Mouse (Mus musculus): Measurements from ENCODE around the gene Mettl7a2.
"Not testable (repeated sequence)": the region's sequence is repeated elsewhere in the genome, so short reads cannot be mapped to it uniquely, and the experiment has no call there.

The Mettl7a2 gene

DNA sequence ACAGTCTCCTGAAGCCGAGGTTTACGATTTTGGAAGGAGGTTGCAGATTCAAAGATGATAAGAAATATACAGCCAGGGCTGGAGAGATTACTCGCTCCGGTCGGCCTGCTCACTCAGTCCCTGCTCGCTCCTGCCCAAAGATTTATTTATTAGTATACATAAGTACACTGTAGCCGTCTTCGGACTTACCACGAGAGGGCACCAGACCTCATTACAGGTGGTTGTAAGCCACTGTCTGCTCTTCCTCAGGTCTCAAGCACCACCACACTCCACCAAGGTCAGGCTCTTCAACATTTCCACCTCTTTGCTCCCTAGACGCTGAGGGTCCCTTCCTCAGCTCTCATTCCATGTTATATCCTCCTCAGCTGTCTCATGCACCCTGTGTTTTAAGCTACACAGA, 15.2 kb upstream of the Mettl7a2 start:
- peak in 1 of 2 experiments; percentile 56 for DNase-seq (ENCODE audit: low spot score in 2 of 2)

DNA sequence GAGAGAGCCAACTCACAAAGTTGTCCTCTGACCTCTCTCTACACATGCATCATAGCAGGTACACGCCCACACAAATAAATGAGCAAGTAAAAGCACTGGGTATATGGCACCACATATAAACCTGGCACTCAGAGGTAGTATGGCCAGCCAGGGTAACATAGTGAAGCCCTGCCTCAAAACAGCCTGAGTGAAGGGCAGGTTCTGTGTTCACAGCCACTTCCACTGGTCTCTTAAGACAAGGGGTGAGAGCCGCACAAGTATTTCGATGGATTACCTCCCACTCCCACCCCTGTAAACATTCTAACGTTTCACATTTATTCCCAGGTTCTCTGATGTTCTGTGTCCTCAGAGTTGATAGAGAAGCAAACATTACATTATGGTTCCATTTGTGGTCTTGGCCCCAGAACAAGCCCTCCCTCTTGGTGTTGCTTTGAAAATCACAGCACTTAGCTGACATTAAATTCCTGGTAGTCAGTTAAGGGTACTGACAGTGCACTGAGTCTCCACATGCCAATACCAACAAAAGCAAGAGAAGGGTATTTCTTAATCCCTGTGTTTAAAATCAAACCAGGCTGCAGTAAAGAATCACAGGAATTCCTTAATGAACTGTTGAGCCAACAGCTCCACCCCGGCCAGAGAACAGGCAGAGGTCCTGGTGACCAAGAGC, 11.6 kb upstream of the Mettl7a2 start:
- DNase-seq (ENCODE audit: low spot score in 2 of 2), result not testable (repeated sequence)

DNA sequence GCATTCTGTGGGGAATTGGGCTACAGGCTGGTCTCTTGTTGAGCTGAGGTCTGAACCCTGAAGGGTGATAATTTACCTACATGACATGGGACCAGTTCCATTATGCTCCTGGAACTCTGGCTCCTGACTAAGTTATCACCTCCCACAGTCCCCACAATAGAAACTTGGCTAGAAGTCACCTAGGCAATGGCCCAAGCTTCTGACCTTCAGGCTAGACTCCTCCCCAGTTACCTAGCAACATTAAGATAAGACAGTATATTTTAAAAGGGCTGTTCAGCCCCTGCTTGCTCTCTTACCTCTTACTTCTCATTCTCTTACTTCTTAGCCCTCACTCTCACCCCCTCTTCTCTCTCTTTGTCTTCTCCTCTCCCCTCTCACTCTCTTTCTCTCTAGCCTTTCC, 7.5 kb upstream of the Mettl7a2 start:
- DNase-seq (ENCODE audit: low spot score in 2 of 2), result no peak

DNA sequence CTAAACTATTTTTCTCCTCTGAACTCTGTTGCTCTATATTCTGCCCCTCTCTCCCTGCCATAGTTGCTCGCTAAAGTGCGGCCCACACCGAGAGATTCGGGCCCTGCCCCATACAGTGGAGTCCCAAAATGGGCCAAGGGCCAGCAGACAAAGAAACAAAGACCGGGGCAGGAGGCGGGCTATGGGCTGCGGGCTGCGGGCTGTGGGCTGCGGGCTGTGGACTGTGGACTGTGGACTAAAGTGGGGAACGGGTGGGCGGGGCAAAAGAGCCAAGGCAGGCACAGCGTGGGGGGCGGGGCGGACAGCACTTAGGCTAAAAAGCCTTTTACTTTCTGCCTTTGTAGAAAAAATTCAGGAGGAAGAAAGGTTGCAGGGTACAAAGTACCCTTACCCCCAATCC, 6.2 kb upstream of the Mettl7a2 start:
- DNase-seq (ENCODE audit: low spot score in 2 of 2), result no peak

DNA sequence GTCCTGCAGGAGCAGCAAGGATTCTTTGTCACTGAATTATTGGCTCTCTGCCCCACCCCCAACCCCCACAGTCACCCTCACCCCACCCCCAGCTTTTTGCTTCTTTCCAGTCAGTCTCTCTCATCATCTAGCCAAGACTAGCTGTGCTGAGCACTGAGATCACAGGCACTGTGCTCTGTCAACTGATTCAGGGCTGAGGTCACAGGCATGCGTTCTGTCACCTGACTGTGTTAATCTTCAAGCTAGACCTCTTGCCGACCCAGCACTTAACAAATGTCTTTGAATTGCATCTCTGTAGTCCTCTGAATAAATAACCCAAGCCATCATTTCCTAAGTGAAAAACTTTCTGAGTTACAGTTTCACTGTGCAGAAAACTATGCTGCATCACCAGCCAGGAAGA, 3.5 kb upstream of the Mettl7a2 start:
- no peak for DNase-seq (ENCODE audit: low spot score in 2 of 2)

DNA sequence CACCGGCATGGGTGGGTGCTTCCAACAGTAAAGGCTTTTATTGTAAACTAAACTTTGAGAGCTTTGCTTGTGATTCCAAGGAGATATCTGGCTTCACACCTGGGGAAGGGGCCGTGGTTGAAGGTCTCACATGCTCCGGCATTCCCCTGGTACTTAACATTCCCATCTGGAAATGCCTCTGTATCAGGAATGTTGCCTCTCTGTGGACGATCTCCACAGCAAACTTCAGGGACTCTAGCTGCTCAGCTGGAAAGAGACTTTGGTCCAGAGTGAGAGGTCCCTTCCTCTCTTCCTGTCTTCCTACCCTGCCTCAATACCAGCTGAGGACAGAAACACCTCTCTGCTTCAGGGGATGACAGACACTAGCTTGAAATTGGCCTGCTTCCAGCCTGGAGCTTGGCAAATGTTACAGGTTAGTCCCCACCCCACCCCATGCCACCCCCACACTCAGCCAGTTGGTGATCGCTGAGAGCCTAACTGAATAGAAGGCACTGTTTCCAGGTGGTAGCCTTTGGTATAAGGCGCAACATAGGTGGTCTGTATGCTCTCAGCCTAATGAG, 1.4 kb upstream of the Mettl7a2 start:
- DNase-seq (ENCODE audit: low spot score in 2 of 2), result no peak

DNA sequence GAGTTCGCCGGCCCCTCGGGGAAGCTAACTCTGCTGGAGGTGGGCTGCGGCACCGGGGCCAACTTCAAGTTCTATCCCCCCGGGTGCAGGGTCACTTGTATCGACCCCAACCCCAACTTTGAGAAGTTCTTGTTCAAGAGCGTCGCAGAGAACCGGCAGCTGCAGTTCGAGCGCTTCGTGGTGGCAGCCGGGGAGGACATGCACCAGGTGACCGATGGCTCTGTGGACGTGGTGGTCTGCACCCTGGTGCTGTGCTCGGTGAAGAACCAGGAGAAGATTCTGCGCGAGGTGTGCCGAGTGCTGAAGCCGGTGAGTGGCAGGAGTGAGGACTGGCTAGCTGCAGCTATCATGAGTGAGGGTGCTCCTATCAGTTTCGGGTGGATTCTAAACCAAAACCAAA, 399 bp downstream of the Mettl7a2 start:
- not testable (repeated sequence) for DNase-seq (ENCODE audit: low spot score in 2 of 2)

DNA sequence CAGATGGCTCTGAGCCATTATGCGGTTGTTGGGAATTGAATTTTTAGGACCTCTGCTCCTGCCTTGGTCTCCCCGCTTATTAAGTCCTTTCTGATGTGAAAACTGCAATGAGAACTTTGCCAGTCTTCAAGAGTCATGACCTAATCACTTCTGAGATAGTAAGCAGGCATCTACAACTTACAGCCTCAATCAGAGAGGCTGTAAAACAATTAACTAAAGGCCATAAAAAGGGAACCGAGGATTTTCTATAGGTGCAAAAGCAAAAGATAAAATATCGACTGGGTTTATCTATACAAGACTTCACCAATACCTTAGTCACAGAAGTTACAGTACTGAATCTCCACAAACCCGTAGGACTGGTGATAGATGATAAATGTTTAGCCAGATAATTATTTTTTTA, 2.9 kb downstream of the Mettl7a2 start:
- DNase-seq (ENCODE audit: low spot score in 2 of 2), result no peak

DNA sequence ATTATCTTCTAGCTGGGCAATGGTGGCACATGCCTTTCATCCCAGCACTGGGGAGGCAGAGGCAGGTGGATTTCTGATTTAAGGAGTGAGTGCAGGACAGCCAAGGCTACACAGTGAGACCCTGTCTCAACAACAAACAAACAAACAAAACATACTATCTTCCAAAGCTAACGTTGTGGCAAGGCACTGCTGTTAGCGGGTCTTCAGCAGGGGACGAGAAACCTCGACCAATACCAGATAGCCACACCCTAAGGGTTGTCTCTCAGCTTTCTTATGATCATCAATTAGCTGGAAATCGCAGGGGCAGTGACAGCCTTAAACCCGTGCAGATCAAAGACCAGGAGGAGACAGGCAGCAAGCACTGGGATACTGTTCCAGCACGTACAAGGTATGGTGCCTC, 11.2 kb downstream of the Mettl7a2 start, which contains the start of gene Higd1c:
Gene Higd1c (plus strand): TSS at position 301 of the 400 bp plus-strand sequence.
- DNase-seq (ENCODE audit: low spot score in 2 of 2), result no peak

DNA sequence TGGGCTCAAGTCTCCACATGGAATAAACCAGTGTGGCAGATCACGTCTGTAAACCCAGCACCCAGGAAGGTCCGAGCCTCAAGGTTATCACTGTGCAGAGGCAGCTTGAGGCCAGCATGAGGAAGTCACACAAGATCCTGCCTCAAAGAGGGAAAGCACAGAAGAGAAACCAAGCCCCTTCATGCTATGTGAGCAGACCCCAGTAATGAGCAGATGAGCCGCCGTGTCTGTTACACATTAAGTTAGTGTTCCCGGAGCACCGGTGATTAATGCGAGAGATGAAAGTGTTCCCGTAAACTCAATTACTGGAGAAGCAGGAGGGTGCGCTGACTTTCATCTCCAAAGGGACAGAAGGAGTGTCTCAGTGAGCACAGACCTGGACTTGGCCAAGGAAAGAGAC, 13.0 kb downstream of the Mettl7a2 start:
- DNase-seq (ENCODE audit: low spot score in 2 of 2), result not testable (repeated sequence)

DNA sequence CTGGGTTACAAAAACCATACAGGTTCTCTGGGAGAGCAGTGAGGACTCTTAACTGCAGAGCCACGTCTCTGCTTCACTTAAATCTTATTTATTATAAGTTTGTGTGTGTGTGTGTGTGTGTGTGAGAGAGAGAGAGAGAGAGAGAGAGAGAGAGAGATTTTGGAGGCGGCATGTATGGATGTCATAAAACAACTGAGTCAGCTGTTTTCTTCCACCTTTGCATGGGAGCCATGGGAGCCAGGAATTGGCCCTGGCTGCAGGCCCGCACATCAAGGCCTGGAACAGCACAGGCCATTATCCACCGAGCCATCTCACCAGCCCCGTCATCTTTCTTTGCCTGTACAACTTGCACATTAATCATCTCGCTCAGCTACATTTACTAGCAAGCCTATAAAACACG, 14.1 kb downstream of the Mettl7a2 start:
- DNase-seq (ENCODE audit: low spot score in 2 of 2), result no peak

DNA sequence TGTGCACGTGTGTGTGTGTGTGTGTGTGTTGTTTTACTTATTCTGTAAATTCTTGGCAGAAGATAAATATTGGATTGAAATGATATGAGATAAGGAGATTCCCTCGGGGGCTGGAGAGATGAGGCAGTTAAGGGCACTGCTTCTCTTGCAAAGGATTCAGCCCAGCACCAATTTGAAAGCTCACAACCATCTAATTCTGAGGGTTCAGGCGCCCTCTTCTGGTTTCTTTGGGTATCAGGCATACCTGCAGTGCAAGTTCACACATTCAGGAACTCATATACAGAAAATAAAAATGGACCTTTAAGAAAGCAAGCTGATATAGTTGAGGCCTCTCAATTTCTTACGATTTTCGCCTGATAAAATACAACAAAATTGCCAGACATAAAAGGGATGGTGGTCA, 22.1 kb downstream of the Mettl7a2 start:
- peak; percentile 41 to 69 for DNase-seq (ENCODE audit: low spot score in 2 of 2)

DNA sequence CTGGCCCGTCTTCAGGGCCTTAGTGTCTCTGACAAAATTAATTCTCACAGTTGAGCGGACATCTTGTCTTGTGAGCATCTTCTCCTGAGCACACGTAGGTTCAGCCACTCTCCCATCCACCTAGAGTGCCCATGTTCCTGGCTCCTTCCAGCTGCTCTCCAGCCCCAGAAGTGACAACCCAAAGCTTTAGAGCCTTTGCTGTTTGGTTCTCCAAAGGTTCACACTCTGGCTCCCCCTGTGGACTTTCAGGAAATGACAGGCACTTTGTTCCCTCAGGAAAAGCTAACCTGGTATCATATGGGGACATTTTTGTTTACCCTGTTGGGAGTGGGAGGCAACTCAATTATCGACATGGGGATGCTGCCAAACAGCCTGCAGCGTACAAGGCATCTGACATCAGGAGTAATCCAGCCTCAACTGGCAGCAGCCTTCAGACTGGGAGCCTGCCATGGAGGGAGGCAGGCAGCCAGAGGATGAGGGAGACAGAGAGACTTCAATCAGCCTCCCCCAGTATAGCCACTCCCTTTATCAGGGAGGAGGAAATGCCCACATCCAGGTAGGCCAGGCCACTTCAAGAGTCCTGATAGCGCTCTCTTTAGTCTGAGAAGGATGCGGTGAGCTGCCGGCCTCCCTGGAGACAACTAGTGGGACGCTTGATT, 25.0 kb downstream of the Mettl7a2 start:
- DNase-seq (ENCODE audit: low spot score in 2 of 2), result peak in 1 of 2 experiments; percentile 43

DNA sequence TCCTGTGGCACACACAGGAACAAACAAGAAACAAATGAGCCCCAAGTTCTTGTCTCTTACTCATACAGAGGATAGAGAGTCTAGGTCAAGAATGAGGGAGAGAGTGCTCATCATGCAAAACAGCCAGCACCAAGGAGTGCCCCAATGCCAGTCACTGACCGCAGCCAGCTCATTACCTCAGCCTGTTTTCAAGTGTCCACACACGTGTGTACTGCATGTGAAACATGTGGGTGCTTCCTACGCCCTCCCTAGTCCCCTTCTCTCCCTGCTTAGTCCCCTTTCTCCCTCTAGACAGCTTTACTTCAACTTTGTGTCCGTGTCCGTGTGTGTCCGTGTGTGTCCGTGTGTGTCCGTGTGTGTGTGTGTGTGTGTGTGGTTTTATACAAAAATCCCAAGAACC, 26.7 kb downstream of the Mettl7a2 start:
- no peak for DNase-seq (ENCODE audit: low spot score in 2 of 2)

DNA sequence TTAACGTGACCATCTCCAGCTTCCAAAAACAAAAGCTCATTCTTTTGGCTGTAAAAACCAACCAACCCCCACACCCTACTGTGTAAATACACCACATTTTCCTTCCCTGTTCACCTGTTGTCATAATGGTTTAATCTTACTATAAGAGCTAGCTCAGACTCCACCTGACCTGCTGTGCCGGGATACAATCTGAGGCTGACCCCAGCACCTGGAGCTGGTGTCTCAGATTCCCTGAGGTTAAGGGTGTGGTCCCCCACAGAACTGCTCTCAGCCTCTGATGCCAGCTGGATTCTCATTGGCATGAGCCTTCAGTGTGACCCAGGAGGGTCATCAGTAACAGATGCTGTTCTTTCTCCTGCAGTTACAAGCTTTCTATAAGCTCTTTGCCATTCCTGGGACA, 27.1 kb downstream of the Mettl7a2 start:
- DNase-seq (ENCODE audit: low spot score in 2 of 2), result no peak

DNA sequence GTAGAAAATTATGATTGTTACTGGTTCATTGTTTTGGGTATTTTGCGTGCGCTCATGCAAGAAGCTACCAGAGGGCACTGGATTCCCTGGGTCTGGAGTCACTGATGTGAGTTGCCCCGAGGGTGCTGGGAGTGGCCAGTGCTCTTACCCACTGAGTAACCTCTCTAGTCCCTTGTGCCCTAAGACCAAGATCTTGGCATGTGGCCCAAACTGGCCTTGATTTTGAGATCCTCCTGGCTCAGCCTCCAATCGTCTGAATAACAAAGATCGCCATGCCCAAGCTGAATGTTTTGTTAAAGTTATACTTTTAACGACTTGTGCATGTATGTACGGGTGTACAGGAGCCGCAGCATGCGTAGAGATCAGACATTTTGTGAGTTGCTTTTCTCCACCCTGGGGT, 32.7 kb downstream of the Mettl7a2 start:
- DNase-seq (ENCODE audit: low spot score in 2 of 2), result no peak

DNA sequence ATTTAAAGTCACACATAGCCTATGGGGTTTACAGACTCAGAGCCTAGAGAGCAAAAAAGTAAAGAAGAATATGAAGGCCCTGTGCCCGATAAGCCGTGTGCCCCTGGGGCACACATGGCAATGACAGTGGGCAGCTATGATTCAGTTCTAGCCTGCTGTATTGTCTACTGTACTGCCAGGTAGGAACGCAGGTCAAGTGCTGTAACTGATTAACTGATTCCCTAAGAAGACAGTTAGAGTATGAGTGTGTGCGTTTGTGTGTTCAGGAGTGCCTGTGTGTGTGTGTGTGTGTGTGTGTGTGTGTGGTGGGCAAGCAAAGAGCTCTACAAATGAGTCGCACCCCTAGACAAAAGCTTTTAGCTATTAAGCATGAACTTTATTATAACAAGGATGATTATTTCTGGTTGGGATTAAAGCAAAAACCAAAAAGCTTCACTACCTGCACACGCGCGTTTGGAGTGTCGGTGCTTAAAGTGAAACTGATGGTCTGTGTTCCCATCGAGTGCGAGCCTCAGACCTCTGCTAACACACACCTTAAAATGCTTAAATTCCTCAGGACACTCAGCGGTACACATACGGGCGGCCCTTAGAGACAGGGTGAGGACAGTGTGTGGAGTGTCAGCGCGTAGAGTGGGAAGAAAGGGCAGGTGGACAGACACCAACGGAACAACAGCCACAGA, 34.7 kb downstream of the Mettl7a2 start:
- no peak for DNase-seq (ENCODE audit: low spot score in 2 of 2)

DNA sequence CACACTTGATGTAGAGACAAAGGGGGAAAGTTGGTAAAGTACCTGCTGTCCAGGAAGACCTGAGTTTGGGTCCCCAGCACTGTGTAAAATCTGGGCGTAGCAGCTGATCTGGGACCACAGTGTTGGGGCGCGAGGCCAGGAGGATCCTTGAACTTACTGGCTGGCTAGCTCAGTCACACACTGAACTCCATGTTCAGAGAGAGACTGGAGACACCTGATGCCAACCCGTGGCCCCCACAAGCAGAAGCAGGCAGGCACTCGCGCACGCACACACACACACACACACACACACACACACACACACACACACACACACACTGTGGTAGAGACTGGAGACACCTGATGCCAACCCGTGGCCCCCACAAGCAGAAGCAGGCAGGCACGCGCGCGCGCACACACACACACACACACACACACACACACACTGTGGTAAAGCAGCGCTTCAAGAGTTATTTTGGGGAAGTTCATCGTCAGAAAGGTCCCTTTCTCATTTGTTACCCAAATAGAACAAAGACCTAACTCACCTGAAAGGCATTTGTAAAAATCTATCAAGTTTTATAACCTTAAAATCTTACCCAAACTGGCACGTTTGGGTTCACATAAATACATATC, 35.3 kb downstream of the Mettl7a2 start:
- DNase-seq (ENCODE audit: low spot score in 2 of 2), result no peak

DNA sequence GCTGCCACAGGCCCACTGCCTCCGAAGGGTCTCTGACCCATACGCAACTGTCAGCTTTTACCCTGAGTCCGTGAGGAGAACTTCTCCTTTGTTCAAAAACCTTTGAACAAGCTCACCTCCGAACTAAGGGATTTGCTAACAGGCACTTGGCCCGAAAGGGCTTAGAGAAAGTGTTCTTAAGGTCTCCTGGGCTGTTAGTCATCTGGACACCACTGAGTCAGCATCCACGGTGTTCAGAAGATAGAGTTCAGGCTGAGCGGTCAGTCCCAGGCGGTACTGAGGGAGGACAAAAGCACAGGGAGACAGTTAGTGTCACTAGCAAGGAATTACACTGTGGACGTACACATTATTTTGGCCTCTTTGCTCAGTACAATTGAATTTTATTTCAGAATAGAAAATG, 35.9 kb downstream of the Mettl7a2 start:
- no peak for DNase-seq (ENCODE audit: low spot score in 2 of 2)

DNA sequence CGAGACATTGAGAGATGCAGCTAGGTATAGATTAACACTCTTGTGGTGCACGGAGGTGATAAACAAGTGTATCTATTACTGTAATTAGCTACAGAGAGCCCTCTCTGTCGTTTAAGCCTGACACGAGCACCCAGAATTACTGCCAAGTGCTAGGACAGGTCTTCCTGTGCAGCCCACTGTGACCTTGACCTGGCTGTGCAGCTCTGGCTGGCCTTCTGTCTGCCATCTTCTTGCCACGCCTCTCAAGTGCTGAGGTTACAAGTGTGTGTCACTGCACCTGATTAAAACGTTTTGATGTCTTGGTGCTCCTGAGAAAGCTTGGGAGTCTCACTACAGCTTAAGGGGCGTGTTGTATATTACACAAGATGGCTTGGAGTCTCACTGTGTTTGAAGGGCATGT, 38.1 kb downstream of the Mettl7a2 start:
- no peak for DNase-seq (ENCODE audit: low spot score in 2 of 2)

DNA sequence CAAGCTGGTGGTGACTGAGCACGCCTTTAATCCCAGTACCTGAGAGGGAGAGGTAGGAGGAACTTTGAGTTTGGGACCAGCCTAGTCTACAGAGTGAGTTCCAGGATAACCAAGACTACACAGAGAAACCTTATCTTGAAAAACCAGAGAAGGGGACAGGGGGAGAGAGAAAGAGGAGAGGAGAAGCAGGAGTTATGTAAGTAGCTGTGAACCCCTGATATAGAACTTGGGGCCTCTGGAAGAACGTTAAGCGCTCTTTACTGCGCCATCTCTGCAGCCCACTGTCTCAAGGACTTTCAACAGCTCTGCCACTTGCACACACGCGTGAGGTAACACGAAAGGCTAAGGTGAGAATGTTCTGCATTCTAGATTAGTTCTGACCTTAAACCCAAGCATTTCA, 38.6 kb downstream of the Mettl7a2 start:
- DNase-seq (ENCODE audit: low spot score in 2 of 2), result no peak

DNA sequence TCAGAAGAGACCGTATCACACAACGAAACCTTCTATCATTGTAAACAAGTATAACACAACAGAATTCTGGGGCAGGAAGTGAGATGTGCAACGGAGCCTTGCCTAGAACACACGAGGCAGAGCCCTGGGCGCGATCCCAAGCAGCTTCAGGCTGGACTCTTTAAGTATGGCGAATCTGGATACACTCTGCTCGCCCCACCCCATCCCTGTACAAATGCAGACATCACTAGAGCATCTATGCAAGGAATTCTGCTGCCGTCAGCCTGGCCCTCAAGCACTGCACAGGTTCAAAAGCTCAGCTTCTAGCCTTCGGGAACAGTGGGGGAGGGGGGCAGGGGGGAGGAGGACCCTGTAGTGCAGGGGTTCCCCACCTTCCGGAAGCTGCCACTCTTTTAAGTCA, 40.0 kb downstream of the Mettl7a2 start:
- DNase-seq (ENCODE audit: low spot score in 2 of 2), result no peak
